Mouse (Mus musculus) hindbrain, embryonic 10.5 days (tissue): ENCODE measurements at regions not wholly inside any gene's neighbourhood (a gene's known extent, or its start where the extent isn't known, plus 50 kb on each side); places are given as distances from the start of the nearest gene placed in this dataset.
"Not testable (repeated sequence)": the region's sequence is repeated elsewhere in the genome, so short reads cannot be mapped to it uniquely, and the experiment has no call there.

Source experiments
- DNase-seq: peaks from one replicate; pipeline ENCODE4 v3.0.0-alpha.2; 2017; ENCODE audit warnings: low spot score
- H3K27ac ChIP-seq: fragments of 300-500 bp; sonication (generic); 2 replicates; pipeline ENCODE4 v1.5.1; 2016; ENCODE audit warnings: mild to moderate bottlenecking, moderate library complexity
- H3K27me3 ChIP-seq: fragments of 300-500 bp; sonication (generic); 2 replicates; pipeline ENCODE4 v1.6.1; 2016; ENCODE audit warnings: mild to moderate bottlenecking; ENCODE audit not compliant: poor library complexity, insufficient read depth, severe bottlenecking
- H3K36me3 ChIP-seq: fragments of 300-500 bp; sonication (generic); 2 replicates; pipeline ENCODE4 v1.6.1; 2016; ENCODE audit warnings: mild to moderate bottlenecking, moderate library complexity
- H3K4me1 ChIP-seq: fragments of 300-500 bp; sonication (generic); replicated peaks from 2 replicates; pipeline ENCODE4 v1.6.1; 2016; ENCODE audit warnings: mild to moderate bottlenecking
- H3K4me3 ChIP-seq: fragments of 300-500 bp; sonication (generic); 2 replicates; pipeline ENCODE4 v1.5.1; 2016; ENCODE audit warnings: mild to moderate bottlenecking, moderate library complexity
- H3K9me3 ChIP-seq: fragments of 300-500 bp; sonication (generic); 2 replicates; pipeline ENCODE4 v1.6.1; 2016; ENCODE audit warnings: mild to moderate bottlenecking, moderate library complexity
- whole genome bisulfite sequencing: fragments of 180-500 bp; shearing (Covaris S2); methylation state at CpG from one replicate; pipeline ENCODE4 v1.1.7; 2016; 5-methylcytosine and 5-hydroxymethylcytosine counted together

GRCm38 (mm10) chr5:16937840-16938239, 146.2 kb downstream of the Gm28710 start:
- no peaks in the 10 kb centered on the region for H3K27me3 ChIP-seq
- no peak overlapping the region for H3K4me3 ChIP-seq
- H3K9me3 ChIP-seq = no peaks in the 10 kb centered on the region
- H3K27ac ChIP-seq = no peak overlapping the region
- H3K36me3 ChIP-seq = no peaks in the 10 kb centered on the region
- no peak for DNase-seq
- 69% methylated on average over 1 of the region's 1 CpGs for WGBS
- H3K4me1 ChIP-seq = no peaks in the 10 kb centered on the region

GRCm38 (mm10) chr5:16947430-16947829, 155.8 kb downstream of the Gm28710 start:
- Histone ChIP-seq H3K9me3 (no peaks in the 10 kb centered on the region), H3K27me3 (no peaks in the 10 kb centered on the region), H3K36me3 (no peaks in the 10 kb centered on the region), H3K27ac (no peak overlapping the region), H3K4me3 (no peak overlapping the region), H3K4me1 (no peaks in the 10 kb centered on the region)
- 15% methylated on average over 1 of the region's 1 CpGs for WGBS
- DNase-seq = no peak

- no peak overlapping the region for H3K4me3 ChIP-seq
- no peak overlapping the region for H3K27ac ChIP-seq
- H3K36me3 ChIP-seq = no peaks in the 10 kb centered on the region
- H3K4me1 ChIP-seq = no peaks in the 10 kb centered on the region
- no peaks in the 10 kb centered on the region for H3K27me3 ChIP-seq
- WGBS = 82% methylated on average over 4 of the region's 4 CpGs
- H3K9me3 ChIP-seq = no peaks in the 10 kb centered on the region
- DNase-seq = no peak
These were observed 176.1 kb downstream of the Gm28710 start for GRCm38 (mm10) chr5:16967735-16968134.

- H3K4me3 ChIP-seq, H3K36me3 ChIP-seq, H3K4me1 ChIP-seq, H3K9me3 ChIP-seq, H3K27ac ChIP-seq, H3K27me3 ChIP-seq, DNase-seq: not testable (repeated sequence)
- WGBS = 63% methylated on average over 1 of the region's 1 CpGs
These were observed 177.2 kb downstream of the Gm28710 start for GRCm38 (mm10) chr5:16968817-16969216.

- no peaks in the 10 kb centered on the region for H3K9me3 ChIP-seq
- H3K27me3 ChIP-seq = no peaks in the 10 kb centered on the region
- no peak for DNase-seq
- no peaks in the 10 kb centered on the region for H3K4me1 ChIP-seq
- no peak overlapping the region for H3K4me3 ChIP-seq
- H3K27ac ChIP-seq = no peak overlapping the region
- H3K36me3 ChIP-seq = no peaks in the 10 kb centered on the region
- 88% methylated on average over 1 of the region's 1 CpGs for WGBS
These were observed 181.7 kb downstream of the Gm28710 start for GRCm38 (mm10) chr5:16973206-16973896.

- DNase-seq = no peak
- no peak overlapping the region for H3K4me3 ChIP-seq
These were observed 184.4 kb downstream of the Gm28710 start for GRCm38 (mm10) chr5:16976006-16976405.

GRCm38 (mm10) chr5:16984877-16985276, 193.3 kb downstream of the Gm28710 start:
- no peak overlapping the region for H3K4me3 ChIP-seq
- no peak for DNase-seq
- 89% methylated on average over 2 of the region's 2 CpGs for WGBS
- H3K9me3 ChIP-seq = no peaks in the 10 kb centered on the region
- no peaks in the 10 kb centered on the region for H3K4me1 ChIP-seq
- no peaks in the 10 kb centered on the region for H3K27me3 ChIP-seq
- no peak overlapping the region for H3K27ac ChIP-seq
- H3K36me3 ChIP-seq = no peaks in the 10 kb centered on the region

More at GRCm38 (mm10) chr5:16976006-16976405, 184.4 kb downstream of the Gm28710 start:
- H3K9me3 ChIP-seq = no peaks in the 10 kb centered on the region
- H3K27ac ChIP-seq = no peak overlapping the region
- no peaks in the 10 kb centered on the region for H3K4me1 ChIP-seq
- 93% methylated on average over 2 of the region's 2 CpGs for WGBS
- H3K27me3 ChIP-seq = no peaks in the 10 kb centered on the region
- H3K36me3 ChIP-seq = no peaks in the 10 kb centered on the region

GRCm38 (mm10) chr5:16991518-16991917, 199.9 kb downstream of the Gm28710 start:
- H3K36me3 ChIP-seq = no peaks in the 10 kb centered on the region
- H3K4me1 ChIP-seq = no peaks in the 10 kb centered on the region
- no peak overlapping the region for H3K4me3 ChIP-seq
- H3K27ac ChIP-seq = no peak overlapping the region
- WGBS = 71% methylated on average over 1 of the region's 1 CpGs
- no peaks in the 10 kb centered on the region for H3K27me3 ChIP-seq
- 0 out of 2 replicates have a peak, but pooled peaks cover 3% of the 10 kb centered on the region for H3K9me3 ChIP-seq
- DNase-seq = no peak

GRCm38 (mm10) chr5:16999183-16999582, 207.6 kb downstream of the Gm28710 start:
- Histone ChIP-seq H3K36me3 (no peaks in the 10 kb centered on the region), H3K27ac (no peak overlapping the region), H3K4me1 (no peaks in the 10 kb centered on the region), H3K27me3 (no peaks in the 10 kb centered on the region), H3K9me3 (0 out of 2 replicates have a peak, but pooled peaks cover 3% of the 10 kb centered on the region), H3K4me3 (no peak overlapping the region)
- DNase-seq = peak; percentile 9
- 39% methylated on average over 2 of the region's 2 CpGs for WGBS

GRCm38 (mm10) chr5:17006807-17007522, 215.4 kb downstream of the Gm28710 start:
- Histone ChIP-seq H3K36me3 (no peaks in the 10 kb centered on the region), H3K4me1 (no peaks in the 10 kb centered on the region), H3K4me3 (no peak overlapping the region), H3K9me3 (no peaks in the 10 kb centered on the region), H3K27ac (no peak overlapping the region), H3K27me3 (no peaks in the 10 kb centered on the region)
- 65% methylated on average over 3 of the region's 3 CpGs for WGBS
- no peak for DNase-seq

GRCm38 (mm10) chr5:17021636-17022035, 230.0 kb downstream of the Gm28710 start:
- Histone ChIP-seq H3K4me1 (no peaks in the 10 kb centered on the region), H3K27me3 (no peaks in the 10 kb centered on the region), H3K9me3 (no peaks in the 10 kb centered on the region), H3K4me3 (no peak overlapping the region), H3K27ac (no peak overlapping the region), H3K36me3 (no peaks in the 10 kb centered on the region)
- no peak for DNase-seq

GRCm38 (mm10) chr5:17053935-17054334, 262.3 kb downstream of the Gm28710 start:
- Histone ChIP-seq H3K27me3 (no peaks in the 10 kb centered on the region), H3K36me3 (no peaks in the 10 kb centered on the region), H3K9me3 (no peaks in the 10 kb centered on the region), H3K4me1 (no peaks in the 10 kb centered on the region), H3K4me3 (no peak overlapping the region), H3K27ac (no peak overlapping the region)
- WGBS = 71% methylated on average over 2 of the region's 2 CpGs
- DNase-seq = no peak

GRCm38 (mm10) chr5:17064565-17064964, 273.0 kb downstream of the Gm28710 start:
- H3K27me3 ChIP-seq = no peaks in the 10 kb centered on the region
- no peak overlapping the region for H3K4me3 ChIP-seq
- no peaks in the 10 kb centered on the region for H3K4me1 ChIP-seq
- H3K36me3 ChIP-seq = no peaks in the 10 kb centered on the region
- H3K9me3 ChIP-seq = no peaks in the 10 kb centered on the region
- H3K27ac ChIP-seq = no peak overlapping the region
- WGBS = 91% methylated on average over 8 of the region's 8 CpGs
- DNase-seq = no peak
